Mouse (Mus musculus) kidney, adult 11 months (tissue): ENCODE measurements around the gene Smchd1.
"Not testable (repeated sequence)": the region's sequence is repeated elsewhere in the genome, so short reads cannot be mapped to it uniquely, and the experiment has no call there.

Source experiments
- DNase-seq: peaks from one replicate; pipeline ENCODE4 v3.0.0; 2022

The Smchd1 gene

GRCm38 (mm10) chr17:71444126-71444525, 31.0 kb downstream of the Smchd1 start:
- no peak for DNase-seq

GRCm38 (mm10) chr17:71443273-71443672, 31.9 kb downstream of the Smchd1 start:
- no peak for DNase-seq

DNA sequence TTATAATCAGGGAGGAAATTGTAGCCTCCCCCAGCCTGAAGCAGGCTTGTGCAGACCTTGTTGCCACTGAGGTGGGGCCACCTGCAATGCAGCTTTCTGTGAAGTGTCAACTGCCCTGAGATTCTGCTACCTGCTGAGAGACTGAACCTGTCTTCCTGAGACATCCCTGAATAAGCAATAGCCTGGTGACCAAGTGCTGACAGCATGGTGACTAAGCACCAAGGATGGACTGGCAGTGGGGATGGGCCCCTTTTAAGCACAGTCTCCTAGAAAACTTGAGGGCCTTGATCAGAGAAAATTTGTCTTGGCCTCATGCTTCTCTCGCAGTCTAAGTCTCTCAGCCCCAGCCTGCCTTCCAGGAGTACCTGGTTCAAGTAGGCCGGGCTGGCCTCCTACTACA, 52.6 kb downstream of the Smchd1 start:
- DNase-seq: not testable (repeated sequence)

DNA sequence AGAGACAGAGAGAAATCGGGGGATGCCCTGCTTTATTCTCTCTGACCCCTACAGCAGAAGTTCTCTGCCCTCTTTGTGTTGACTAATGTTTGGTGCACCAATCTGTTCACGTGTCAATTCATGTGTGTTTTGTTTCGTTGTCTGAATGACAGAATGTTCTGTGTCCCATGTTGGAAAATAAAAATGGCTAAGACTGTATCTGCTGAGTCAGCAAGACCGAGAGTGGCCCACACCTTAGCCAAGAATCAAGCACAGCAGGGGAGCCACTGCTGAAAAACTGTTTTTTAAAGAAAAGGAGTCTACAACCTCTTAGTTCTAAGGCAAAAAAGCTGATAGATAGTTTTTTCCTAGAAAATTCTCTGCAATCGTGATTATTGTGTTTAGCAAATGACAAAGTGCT, 55.7 kb downstream of the Smchd1 start:
- DNase-seq: not testable (repeated sequence)

DNA sequence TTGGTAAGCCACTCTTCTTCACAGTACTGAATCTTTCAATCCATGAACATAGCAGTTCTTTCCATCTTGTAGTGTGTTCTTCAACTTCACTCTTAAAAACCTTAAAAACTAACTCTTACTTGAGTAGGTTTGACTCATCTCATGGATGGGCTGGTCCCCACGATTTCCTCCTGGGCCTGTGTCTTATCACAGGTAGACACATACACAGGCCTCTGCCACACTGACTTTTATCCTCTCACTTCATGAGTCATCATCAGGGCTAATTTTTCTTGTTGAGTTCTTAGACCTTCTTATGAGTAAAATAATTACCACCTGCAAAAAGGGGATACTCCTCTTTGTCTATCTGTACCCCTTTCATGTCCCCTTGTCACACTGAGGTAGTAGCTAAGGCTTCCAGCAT, 58.1 kb downstream of the Smchd1 start:
- no peak for DNase-seq

GRCm38 (mm10) chr17:71387401-71387800, 87.7 kb downstream of the Smchd1 start:
- no peak for DNase-seq

DNA sequence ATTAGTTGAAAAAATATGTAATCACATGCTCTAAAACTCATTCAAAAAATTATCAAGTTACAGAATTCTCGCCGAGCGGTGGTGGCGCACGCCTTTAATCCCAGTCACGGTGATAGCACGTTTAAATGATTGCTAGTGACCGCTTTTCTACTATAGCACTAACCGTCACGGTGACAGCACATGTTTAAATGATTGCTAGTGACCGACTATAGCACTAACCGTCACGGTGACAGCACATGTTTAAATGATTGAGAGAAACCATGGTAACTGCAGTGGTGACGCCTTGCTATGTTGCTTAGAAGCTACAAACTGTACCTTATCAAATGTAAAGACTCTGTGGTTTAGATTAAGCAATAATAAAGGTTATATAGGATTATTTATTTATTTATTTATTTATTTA, 94.8 kb downstream of the Smchd1 start:
- DNase-seq: no peak

DNA sequence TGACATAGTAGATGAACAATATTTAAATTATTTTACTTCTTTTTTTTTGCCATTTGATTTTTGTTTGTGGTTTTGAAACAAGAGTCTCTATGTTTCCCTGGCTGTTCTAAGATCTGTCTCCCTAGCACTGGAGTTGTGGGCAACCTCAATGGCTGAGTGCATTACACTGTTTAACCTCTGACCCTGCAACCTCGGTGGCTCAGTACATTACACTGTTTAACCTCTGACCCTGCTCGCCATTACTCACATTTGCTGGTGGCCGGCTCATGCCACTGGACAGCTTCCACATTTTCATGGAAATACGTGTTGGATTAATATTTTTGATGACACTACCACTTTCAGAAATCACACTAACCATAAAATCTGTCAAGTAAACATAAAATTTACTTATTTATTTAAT, 97.2 kb downstream of the Smchd1 start:
- no peak for DNase-seq

DNA sequence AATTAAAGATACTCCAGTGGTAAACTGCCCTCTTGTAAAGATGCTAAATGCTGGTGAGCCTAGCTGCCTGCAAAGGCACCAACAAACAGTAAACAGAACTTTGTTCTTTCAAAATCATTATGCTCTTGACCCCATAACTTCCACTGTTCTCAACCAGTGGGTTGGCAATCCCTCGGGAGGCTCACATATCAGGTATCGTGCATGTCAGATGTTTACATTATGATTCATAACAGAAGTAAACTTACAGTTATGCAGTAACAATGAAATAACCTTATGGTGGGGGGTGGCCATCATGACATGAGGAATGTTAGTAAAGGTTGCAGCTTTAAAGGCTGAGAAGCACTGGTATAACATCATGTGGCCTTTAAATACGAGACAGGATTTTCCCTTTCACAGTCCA, 119.6 kb downstream of the Smchd1 start:
- DNase-seq: no peak

DNA sequence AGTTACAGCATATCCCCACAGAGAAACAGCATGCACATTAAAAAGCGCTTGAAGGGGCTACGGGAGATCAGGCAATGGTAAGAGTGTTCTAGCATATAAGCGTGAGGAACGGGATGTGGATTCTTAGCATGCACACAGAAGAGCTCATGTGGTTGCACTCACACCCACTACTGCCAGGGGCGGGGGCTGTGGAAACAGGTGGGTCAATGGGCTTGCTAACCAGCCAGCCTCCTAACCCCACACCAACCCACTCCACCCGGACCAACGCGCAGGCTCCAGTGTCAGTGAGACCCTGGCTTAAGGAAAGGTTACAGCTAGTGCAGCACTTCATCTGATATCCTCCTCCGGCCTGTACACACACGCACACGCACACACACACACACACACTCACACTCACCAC, 120.9 kb downstream of the Smchd1 start:
- DNase-seq: no peak

- DNase-seq: no peak
Observed at GRCm38 (mm10) chr17:71348188-71348587, 127.0 kb downstream of the Smchd1 start.

GRCm38 (mm10) chr17:71342006-71342405, 133.1 kb downstream of the Smchd1 start:
- no peak for DNase-seq

GRCm38 (mm10) chr17:71338627-71339026, 136.5 kb downstream of the Smchd1 start:
- no peak for DNase-seq

- no peak for DNase-seq
Observed at GRCm38 (mm10) chr17:71337546-71337945, 137.6 kb downstream of the Smchd1 start.

DNA sequence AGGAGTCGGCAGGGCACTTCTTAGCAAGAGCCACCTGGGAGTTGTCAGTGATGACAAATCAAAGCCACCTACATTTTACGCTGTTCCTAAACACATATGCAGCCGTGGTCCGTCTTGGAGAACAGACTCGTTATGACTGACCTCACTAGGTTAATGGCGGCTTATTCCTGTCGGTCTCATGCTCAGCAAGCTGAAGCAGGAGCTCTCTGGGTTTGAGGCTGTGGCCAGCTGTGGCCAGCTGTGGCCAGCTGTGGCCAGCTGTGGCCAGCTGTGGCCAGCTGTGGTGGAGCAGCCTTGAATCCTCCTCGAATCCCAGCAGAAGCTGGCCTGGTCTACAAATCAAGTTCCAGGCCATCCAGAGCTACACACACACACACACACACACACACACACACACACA, 138.7 kb downstream of the Smchd1 start:
- DNase-seq: no peak

DNA sequence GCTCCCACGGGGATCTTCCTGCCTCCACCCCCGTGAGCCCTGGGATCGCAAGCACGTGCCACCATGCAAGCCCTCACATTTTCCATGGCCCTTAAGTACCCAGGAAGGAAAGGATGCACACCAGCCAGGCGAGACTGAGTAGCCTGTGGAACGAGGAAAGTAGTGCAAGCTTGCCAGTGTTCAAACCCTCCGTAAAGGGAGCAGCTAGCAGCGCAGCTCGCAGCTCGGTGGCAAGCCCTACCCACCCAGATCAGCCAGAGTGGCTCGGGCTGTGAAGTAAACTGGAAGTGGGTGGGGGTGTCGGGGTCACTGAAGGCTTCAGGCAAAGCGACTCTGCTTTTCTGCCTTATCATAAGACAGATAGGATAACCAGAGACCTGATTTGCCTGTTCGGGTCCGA, 142.8 kb downstream of the Smchd1 start:
- no peak for DNase-seq

- DNase-seq: not testable (repeated sequence)
Observed at GRCm38 (mm10) chr17:71320731-71321130, 154.4 kb downstream of the Smchd1 start.

DNA sequence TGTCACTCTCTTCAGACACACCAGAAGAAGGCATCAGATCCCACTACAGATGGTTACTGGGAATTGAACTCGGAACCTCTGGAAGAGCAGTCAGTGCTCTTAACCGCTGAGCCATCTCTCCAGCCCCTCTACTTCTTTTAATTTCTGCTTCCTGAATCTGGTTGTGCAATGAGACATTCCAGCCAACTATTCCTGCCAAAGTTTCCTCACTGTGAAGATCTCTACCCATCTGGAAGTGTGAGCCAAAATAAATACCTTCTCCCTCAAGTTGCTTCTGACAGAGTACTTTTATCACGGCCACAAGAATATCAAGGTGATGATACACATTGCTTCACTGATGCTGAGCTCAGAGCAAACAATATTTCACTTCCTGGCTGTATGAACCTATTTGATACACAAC, 155.8 kb downstream of the Smchd1 start:
- DNase-seq: no peak

GRCm38 (mm10) chr17:71317571-71317970, 157.6 kb downstream of the Smchd1 start:
- no peak for DNase-seq

GRCm38 (mm10) chr17:71314315-71314714, 160.8 kb downstream of the Smchd1 start:
- DNase-seq: no peak

DNA sequence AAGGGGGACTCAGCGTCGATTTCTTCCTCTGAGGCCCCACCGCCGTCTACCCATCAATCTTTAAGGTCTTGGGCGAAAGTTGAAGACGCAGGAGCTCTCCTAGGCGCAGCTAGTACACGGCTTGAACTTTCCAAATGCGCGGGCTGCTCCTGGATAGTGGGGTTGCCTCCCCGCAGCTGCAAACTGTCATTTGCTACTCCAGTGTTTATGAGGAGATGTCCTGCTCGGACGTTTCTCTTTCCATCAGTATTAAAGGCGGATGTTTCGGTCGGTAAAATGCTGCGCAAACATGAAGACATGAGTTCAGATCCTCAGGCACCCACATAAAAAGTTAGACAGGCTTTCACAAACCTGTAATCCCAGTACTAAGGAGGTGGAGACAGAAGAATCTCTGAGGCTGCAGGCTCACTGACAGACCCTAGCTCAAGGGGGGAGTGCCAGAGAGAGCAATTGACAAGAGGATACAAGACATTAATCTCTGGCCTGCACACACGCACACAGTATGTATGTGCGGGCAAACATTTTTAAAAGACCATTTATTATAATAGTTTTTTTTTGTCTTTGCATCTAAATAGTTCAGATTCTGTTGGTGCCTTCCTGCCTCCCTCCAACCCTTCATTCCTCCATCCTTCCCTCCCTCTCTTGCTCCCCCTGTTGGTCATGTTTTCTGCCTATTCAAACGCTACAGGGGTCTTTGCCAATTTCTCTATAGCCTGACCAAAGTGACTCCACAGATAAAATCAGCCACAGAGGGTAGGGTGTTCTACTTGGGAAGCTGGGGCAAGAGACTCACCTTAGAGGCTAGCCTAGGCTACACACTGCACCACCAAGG, 163.6 kb downstream of the Smchd1 start, which contains the start of gene Emilin2:
Gene Emilin2, minus strand, starts transcription at position 639 of the 832 bp plus-strand sequence.
- DNase-seq: no peak

DNA sequence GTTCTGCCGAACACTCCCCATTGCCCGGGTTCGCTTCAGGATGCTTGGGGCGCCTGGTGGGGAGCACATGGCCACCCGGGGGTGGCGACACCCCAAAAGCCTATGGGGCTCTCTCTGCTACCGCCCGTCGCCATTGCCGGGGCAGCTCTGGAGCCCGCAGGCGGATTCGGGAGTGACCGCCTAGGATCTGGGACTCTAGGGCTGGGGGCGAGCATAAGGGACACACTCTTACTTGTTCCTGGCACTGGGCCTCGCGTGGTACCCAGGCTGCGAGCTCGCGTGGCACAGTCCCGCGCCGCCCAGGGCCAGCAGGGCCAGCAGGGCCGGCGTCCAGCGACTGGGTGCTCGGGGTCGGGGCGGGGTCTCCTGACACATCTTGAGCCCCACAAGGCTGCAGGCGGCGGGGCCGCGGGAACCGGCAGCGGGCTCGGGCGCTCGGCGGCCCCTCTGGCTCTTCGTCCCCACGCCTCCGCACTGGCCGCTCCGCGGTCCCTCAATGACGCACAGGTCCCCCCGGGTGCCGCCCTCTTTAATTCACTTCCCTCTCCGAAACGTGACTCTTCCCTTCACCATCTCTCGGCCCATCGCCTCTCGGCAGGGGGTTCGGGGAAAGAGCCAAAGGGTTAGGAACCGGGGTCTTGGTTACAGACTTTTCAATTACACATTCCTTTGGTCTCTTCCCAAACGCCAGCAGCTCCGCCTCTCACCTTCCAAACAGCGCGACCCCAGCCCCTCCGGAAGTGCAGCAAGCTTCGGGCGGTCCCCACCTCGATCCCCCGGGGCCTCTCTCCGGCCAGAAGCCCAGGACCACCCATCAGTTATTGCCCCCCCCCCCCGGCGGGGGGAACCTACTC, 164.4 kb downstream of the Smchd1 start:
- no peak for DNase-seq

- no peak for DNase-seq
Observed at GRCm38 (mm10) chr17:71309711-71310485, 165.2 kb downstream of the Smchd1 start.
